Mouse (Mus musculus) hindbrain, embryonic 15.5 days (tissue): Measurements from ENCODE around the gene Dtd1. TPM values are rescaled to one million over a fixed set of nuclear protein-coding genes. Genes with fewer than 3 reads are reported as not detected.
A peak's percentile ranks its signal among the peaks of the same experiment; 100 is the strongest.

Experiments used
- ATAC-seq: fragments of 200-750 bp; cut with Nextera tagmentation; 2 replicates; pipeline ENCODE4 v1.8.0; 2017; ENCODE audit warnings: low read depth, moderate number of reproducible peaks, moderate TSS enrichment; ENCODE audit not compliant: low FRiP score
- H3K27ac ChIP-seq: fragments of 300-500 bp; sonication (generic); replicated peaks from 2 replicates; pipeline ENCODE4 v1.5.1; 2015; ENCODE audit warnings: mild to moderate bottlenecking, inconsistent platforms
- H3K27me3 ChIP-seq: fragments of 300-500 bp; sonication (generic); 2 replicates; pipeline ENCODE4 v1.6.1; 2015; ENCODE audit warnings: control low read depth, inconsistent platforms
- H3K36me3 ChIP-seq: fragments of 300-500 bp; sonication (generic); 2 replicates; pipeline ENCODE4 v1.6.1; 2015; ENCODE audit warnings: control low read depth, inconsistent platforms
- H3K4me1 ChIP-seq: fragments of 300-500 bp; sonication (generic); replicated peaks from 2 replicates; pipeline ENCODE4 v1.6.1; 2015; ENCODE audit warnings: control low read depth, inconsistent platforms
- H3K4me2 ChIP-seq: fragments of 300-500 bp; sonication (generic); 2 replicates; pipeline ENCODE4 v1.6.1; 2015; ENCODE audit warnings: moderate library complexity, mild to moderate bottlenecking, inconsistent platforms
- H3K4me3 ChIP-seq: fragments of 300-500 bp; sonication (generic); 2 replicates; pipeline ENCODE4 v1.5.1; 2015; ENCODE audit warnings: mild to moderate bottlenecking, inconsistent platforms
- H3K9ac ChIP-seq: fragments of 300-500 bp; sonication (generic); 2 replicates; pipeline ENCODE4 v1.6.1; 2015; ENCODE audit warnings: inconsistent platforms
- H3K9me3 ChIP-seq: fragments of 300-500 bp; sonication (generic); 2 replicates; pipeline ENCODE4 v1.6.1; 2016; ENCODE audit warnings: control low read depth, inconsistent platforms
- WGBS: fragments of 180-500 bp; shearing (Covaris S2); methylation state at CpG from one replicate; pipeline ENCODE4 v1.1.7; 2015; 5-methylcytosine and 5-hydroxymethylcytosine counted together
- polyA plus RNA-seq: library from polyadenylated mRNA; unstranded; fragments of >200 nt; fragmentation: Nextera tagmentation; extraction: Ambion mirVana; gene quantifications from 2 replicates; pipeline ENCODE4 v1.2.1, GENCODE M21; 2015

Dtd1 gene
- polyA plus RNA-seq, 1 experiment from 2014 or later = 124 TPM

DNA sequence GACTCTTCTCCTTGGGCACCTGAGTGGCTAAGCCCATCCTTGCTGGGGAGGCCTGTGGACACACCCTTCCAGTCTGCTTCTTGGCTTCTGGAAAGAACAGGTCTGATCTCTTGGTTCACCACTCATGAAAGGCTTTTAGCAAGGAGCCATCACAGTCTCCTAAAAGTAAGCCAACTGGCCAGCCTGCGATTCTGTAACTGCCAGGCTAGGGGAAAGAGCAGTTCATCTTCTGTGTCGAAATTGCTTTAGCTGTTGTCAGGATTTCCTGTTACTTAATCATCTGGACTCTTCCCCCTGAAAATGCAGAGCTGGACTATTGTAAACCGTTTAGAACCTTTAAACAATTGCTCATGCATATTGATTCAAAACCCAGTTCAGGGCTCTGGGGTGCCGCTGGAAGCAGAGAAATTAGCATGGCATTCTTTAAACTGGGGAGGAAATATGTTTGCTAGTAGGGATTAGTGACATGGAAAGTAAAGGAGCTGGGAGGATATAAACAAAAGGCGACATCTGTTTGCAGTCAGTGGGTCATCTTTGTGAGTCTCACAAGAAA is 120.8 kb downstream of the Dtd1 start:
- no peaks in the 10 kb centered on the region for H3K27me3 ChIP-seq
- H3K4me1 ChIP-seq = peaks cover 13% of the 10 kb centered on the region
- H3K4me2 ChIP-seq = no peak overlapping the region
- H3K9me3 ChIP-seq = no peaks in the 10 kb centered on the region
- H3K27ac ChIP-seq = no peak overlapping the region
- ATAC-seq = no peak
- WGBS = 24% methylated on average over 5 of the region's 5 CpGs
- H3K9ac ChIP-seq = no peak overlapping the region
- H3K36me3 ChIP-seq = no peaks in the 10 kb centered on the region
- H3K4me3 ChIP-seq = no peak overlapping the region

DNA sequence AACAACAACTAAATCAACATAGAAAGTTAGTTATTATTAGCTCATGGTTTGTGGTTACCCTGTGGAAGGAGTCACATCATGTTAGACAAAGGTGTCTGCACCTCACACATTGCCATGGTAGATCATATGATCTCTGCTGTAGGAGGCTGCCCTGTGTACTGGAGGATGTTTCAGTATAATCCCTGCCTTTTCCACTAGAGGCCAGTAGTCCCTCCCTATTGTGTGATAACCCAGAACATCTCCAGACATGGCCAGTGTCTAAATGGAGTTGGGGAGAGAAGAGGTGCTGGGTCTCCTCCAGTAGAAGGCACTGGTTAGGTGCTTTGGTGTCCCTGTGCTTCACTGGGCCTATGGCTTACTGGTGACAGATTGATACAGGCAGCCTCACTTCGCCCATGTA is 125.0 kb downstream of the Dtd1 start:
- H3K4me3 ChIP-seq = no peak overlapping the region
- H3K36me3 ChIP-seq = no peaks in the 10 kb centered on the region
- WGBS = 78% methylated on average over 1 of the region's 1 CpGs
- peak; percentile 63; the same call in 1 of the 2 replicates for ATAC-seq
- peaks cover 5% of the 10 kb centered on the region; the same call in 1 of the 2 replicates for H3K4me1 ChIP-seq
- no peaks in the 10 kb centered on the region for H3K9me3 ChIP-seq
- no peak overlapping the region for H3K27ac ChIP-seq
- H3K4me2 ChIP-seq = no peak overlapping the region
- H3K9ac ChIP-seq = no peak overlapping the region
- no peaks in the 10 kb centered on the region for H3K27me3 ChIP-seq

DNA sequence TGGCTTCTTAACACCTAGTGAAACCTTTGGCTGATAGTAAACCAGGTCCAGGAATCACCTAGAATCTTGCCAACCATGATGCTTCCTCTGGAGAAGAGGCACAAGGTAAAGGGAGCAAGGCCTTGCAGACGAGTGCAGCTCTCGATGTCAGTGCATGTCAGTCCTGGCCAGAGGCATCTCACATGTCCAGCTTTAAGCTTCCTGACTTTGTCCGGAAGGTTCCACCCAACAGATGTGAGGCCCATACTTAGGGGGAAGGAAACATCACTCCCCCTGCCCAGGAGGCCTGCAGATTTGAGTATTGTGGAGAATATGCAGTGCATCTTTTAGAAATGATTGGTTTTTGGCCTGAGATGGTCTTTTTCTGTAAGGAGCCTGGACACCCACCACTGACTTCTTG is 127.4 kb downstream of the Dtd1 start:
- Histone ChIP-seq H3K4me3 (no peak overlapping the region), H3K9ac (no peak overlapping the region), H3K4me1 (no peaks in the 10 kb centered on the region), H3K27ac (no peak overlapping the region), H3K4me2 (no peak overlapping the region), H3K36me3 (no peaks in the 10 kb centered on the region), H3K27me3 (no peaks in the 10 kb centered on the region), H3K9me3 (no peaks in the 10 kb centered on the region)
- 95% methylated on average over 3 of the region's 3 CpGs for WGBS
- no peak for ATAC-seq

DNA sequence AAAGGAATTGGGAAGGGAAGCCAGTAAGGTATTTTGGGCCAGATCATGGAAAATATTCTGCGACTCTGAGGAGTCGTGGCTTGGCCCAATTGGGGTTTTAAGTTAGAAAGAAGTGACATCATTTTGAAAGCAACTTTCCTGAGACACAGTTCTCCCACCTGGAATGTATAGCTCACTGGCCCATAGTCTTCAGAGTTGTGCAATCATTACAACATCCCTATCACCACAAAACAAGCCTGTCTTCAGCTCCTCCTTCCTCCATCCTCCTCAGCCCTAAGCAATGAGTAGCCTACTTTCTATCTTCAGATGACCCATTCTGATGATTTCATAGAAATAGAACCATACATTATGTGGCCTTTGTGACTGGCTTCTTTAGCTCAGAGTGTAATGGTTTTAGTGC is 130.1 kb downstream of the Dtd1 start:
- Histone ChIP-seq H3K9ac (no peak overlapping the region), H3K9me3 (no peaks in the 10 kb centered on the region), H3K36me3 (no peaks in the 10 kb centered on the region), H3K4me3 (no peak overlapping the region), H3K27ac (no peak overlapping the region), H3K4me2 (no peak overlapping the region), H3K27me3 (no peaks in the 10 kb centered on the region), H3K4me1 (no peaks in the 10 kb centered on the region)
- ATAC-seq = no peak
- whole genome bisulfite sequencing = 96% methylated on average over 2 of the region's 2 CpGs

DNA sequence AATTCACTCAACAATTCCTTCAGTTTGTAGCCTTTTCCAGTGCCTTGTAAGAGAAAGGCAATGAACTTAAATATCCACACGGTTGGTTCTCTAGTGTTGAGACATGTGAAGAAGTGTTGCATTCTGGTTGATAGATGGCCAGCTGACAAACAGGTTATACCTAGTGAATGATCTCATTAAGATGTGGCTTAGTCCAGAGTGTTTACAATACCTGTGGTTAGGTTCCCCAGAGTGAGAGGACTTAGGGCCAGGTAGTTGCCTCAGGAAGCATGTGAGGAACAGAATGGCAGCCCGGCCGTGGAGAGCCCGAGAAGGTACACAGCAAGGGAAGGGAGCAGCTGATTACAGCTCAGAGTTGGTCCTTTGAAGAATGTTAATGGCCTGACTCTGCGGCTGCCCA is 138.5 kb downstream of the Dtd1 start:
- 89% methylated on average over 5 of the region's 5 CpGs for WGBS
- no peak for ATAC-seq

DNA sequence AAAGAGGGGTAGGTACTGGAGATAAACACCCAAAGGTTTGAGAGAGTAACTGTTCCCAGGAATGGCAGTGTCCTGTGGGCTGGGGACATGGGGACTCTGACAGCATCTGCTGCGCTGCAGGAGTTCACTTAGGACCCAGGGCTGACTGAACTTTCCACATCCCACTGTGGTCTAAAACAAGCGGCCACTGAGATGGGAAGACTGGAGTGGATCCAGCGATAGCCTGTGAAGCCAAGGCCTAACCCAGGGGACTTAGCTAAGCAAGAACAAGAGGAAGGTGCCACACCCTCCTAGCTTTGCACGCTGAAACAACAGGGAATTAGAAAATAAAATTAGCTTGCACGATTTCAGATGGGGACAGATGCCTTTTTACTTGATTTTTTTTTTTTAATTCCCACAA is 138.9 kb downstream of the Dtd1 start:
- WGBS = 71% methylated on average over 5 of the region's 5 CpGs
- no peak for ATAC-seq
- no peaks in the 10 kb centered on the region for H3K9me3 ChIP-seq
- no peak overlapping the region for H3K4me2 ChIP-seq
- H3K36me3 ChIP-seq = no peaks in the 10 kb centered on the region
- no peak overlapping the region for H3K4me3 ChIP-seq
- H3K4me1 ChIP-seq = no peaks in the 10 kb centered on the region
- H3K9ac ChIP-seq = no peak overlapping the region
- no peaks in the 10 kb centered on the region for H3K27me3 ChIP-seq
- H3K27ac ChIP-seq = no peak overlapping the region

More for the DNA sequence above, 138.5 kb downstream of the Dtd1 start:
- Histone ChIP-seq H3K4me1 (no peaks in the 10 kb centered on the region), H3K4me2 (no peak overlapping the region), H3K27ac (no peak overlapping the region), H3K36me3 (no peaks in the 10 kb centered on the region), H3K9ac (no peak overlapping the region), H3K27me3 (no peaks in the 10 kb centered on the region), H3K9me3 (no peaks in the 10 kb centered on the region), H3K4me3 (no peak overlapping the region)

DNA sequence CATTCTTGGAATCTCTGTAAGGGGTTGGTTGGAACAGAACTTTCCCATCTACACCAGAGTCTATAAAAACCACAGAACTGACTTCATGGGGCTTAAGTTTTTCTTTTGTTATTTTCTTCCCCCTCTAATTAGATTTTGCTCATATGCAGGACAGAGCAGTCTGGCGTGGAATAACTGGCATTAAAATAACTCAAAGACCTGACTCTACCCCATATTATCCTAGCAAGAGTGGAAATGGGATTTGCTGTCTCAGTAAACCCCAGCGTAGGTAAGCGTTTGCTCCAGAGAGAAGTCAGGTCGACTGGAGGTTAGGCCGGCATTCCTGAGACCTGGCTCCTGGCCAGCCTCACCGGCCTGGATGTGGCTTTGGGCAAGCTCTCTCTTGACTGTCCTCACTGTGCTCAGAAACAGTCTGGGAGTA is 140.9 kb downstream of the Dtd1 start:
- H3K36me3 ChIP-seq = no peaks in the 10 kb centered on the region
- H3K27ac ChIP-seq = no peak overlapping the region
- H3K4me1 ChIP-seq = no peaks in the 10 kb centered on the region
- no peak for ATAC-seq
- H3K4me2 ChIP-seq = no peak overlapping the region
- WGBS = 77% methylated on average over 6 of the region's 6 CpGs
- no peaks in the 10 kb centered on the region for H3K27me3 ChIP-seq
- H3K9me3 ChIP-seq = no peaks in the 10 kb centered on the region
- no peak overlapping the region for H3K9ac ChIP-seq
- no peak overlapping the region for H3K4me3 ChIP-seq

DNA sequence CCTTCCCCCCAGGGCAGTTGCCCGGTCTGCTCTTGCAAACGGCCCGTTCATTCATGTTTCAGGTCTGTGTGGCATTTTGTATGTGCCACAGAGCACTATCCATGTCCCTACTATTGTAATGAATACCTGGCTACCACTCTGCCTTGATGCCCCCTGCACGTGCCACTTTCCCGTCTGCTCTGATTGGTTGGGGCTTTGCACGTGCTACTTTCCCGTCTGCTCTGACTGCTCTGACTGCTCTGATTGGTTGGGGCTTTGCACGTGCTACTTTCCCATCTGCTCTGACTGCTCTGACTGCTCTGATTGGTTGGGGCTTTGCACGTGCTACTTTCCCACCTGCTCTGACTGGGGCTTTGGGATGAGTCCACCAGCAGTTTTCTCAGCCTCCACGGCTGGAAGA is 142.3 kb downstream of the Dtd1 start:
- 86% methylated on average over 10 of the region's 10 CpGs for WGBS
- Histone ChIP-seq H3K9ac (no peak overlapping the region), H3K4me3 (no peak overlapping the region)

DNA sequence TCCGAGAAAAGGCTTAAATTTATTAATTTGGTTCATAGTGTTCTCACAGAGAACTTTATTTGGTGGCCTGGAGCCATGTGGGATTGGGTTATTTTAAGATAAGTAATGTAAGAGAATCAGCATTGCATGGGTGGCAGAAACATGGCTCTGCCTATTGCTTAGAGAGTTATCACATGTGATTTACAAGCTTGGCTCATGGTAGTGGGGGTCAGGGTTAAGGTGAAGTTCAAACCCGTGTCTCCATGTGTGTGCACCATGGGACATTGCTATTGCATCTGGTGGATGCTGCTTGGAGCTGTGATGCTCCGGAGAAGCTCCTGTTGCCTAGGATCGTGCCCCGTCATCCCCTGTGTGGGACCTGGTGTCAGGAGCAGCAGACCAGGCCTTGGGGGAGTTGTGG is 143.6 kb downstream of the Dtd1 start:
- H3K4me1 ChIP-seq = no peaks in the 10 kb centered on the region
- H3K4me3 ChIP-seq = no peak overlapping the region
- H3K27ac ChIP-seq = no peak overlapping the region
- WGBS = 86% methylated on average over 5 of the region's 5 CpGs
- 0 out of 2 replicates have a peak, but pooled peaks cover 5% of the 10 kb centered on the region for H3K36me3 ChIP-seq
- H3K4me2 ChIP-seq = no peak overlapping the region
- H3K9me3 ChIP-seq = no peaks in the 10 kb centered on the region
- no peaks in the 10 kb centered on the region for H3K27me3 ChIP-seq
- H3K9ac ChIP-seq = no peak overlapping the region
- no peak for ATAC-seq

More for the DNA sequence above, 142.3 kb downstream of the Dtd1 start:
- no peak overlapping the region for H3K4me2 ChIP-seq
- no peaks in the 10 kb centered on the region for H3K36me3 ChIP-seq
- no peaks in the 10 kb centered on the region for H3K27me3 ChIP-seq
- no peak overlapping the region for H3K27ac ChIP-seq
- H3K4me1 ChIP-seq = no peaks in the 10 kb centered on the region
- ATAC-seq = no peak
- no peaks in the 10 kb centered on the region for H3K9me3 ChIP-seq

DNA sequence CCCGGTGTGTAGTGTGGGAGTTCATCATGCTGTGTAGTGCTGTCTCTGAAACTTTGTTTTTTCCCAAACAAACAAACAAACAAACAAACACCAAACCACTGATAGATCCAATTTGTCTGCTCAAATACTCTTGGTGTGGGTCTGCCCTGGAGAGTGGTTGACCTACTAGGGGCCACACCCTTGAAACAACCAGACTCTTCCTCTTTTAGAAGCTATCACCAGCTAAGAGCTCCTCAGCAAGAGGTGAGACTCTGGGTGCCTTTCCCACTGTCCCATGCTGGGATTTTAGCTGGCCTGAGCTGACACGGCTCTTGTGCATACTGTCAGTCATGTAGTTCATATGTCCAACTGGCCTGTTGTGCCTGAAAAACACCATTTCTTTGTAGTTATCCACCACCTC is 145.6 kb downstream of the Dtd1 start:
- H3K27ac ChIP-seq = no peak overlapping the region
- H3K9ac ChIP-seq = no peak overlapping the region
- 92% methylated on average over 2 of the region's 2 CpGs for WGBS

DNA sequence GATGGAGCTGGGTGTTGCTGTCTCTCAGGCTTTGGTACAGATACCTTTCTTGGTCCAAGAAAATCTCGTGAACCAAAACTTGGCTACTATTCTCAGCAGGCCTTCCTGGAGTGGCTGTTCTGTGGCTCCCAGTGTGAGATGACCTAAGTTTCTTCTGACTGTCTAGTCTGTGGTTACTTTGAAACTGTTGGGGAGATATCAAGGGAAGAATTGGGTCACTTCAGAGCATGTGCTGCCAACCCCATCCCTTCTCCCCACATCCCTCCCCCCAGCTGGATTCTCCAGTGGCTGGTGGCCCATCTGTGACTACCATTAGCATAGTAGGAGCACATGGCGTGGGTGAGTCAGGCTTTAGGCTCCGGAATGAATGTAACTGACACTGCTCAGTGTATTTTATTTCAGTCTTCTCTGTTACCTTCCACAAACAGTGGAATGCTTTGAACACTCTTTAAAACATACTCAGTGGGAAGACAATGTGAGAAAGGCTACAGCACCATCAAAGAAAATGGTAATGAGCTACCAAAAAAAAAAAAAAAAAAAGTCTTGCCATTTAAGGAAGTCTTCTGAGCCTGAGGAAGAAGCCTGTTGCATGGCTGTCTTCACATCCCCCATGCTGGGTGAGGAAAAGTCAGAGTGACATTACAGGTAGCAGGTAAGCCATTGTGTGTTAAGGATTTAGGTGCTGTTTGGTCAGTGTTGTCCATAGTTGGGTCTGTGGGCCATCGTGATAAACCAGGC is 146.5 kb downstream of the Dtd1 start:
- 69% methylated on average over 4 of the region's 4 CpGs for WGBS
- Histone ChIP-seq H3K27me3 (no peaks in the 10 kb centered on the region), H3K4me2 (no peak overlapping the region), H3K9ac (no peak overlapping the region), H3K36me3 (0 out of 2 replicates have a peak, but pooled peaks cover 5% of the 10 kb centered on the region), H3K4me1 (no peaks in the 10 kb centered on the region), H3K27ac (no peak overlapping the region), H3K9me3 (no peaks in the 10 kb centered on the region), H3K4me3 (no peak overlapping the region)
- ATAC-seq = no peak

More for the DNA sequence above, 145.6 kb downstream of the Dtd1 start:
- no peaks in the 10 kb centered on the region for H3K9me3 ChIP-seq
- H3K4me1 ChIP-seq = no peaks in the 10 kb centered on the region
- no peak overlapping the region for H3K4me2 ChIP-seq
- 0 out of 2 replicates have a peak, but pooled peaks cover 5% of the 10 kb centered on the region for H3K36me3 ChIP-seq
- no peaks in the 10 kb centered on the region for H3K27me3 ChIP-seq
- no peak overlapping the region for H3K4me3 ChIP-seq
- no peak for ATAC-seq

DNA sequence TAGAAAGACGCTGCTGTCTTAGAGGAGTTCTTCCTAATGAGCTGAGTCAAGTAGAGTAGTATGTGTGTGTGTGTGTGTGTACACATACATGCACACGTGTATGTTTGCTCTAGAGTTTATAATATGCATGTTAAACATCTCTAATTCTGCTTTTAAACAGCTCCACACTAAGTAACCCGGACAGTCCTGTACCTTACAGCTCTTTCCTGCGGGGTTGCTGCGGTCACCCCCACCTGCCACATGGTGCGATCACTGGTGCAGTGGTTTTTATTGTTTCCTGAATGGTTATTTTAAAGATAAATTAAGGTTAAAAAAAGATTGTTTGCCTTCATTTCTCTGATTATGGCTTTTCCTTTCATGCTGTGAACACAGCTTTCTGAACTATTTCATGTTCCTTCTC is 153.9 kb downstream of the Dtd1 start:
- Histone ChIP-seq H3K36me3 (no peaks in the 10 kb centered on the region), H3K27me3 (no peaks in the 10 kb centered on the region), H3K9me3 (no peaks in the 10 kb centered on the region), H3K9ac (no peak overlapping the region), H3K4me1 (no peaks in the 10 kb centered on the region), H3K27ac (no peak overlapping the region), H3K4me2 (no peak overlapping the region), H3K4me3 (no peak overlapping the region)
- WGBS = 87% methylated on average over 6 of the region's 6 CpGs
- ATAC-seq = no peak
